Mouse (Mus musculus): ENCODE data around the gene Ubr2.
A peak's percentile ranks its signal among the peaks of the same experiment; 100 is the strongest.

Ubr2 gene

GRCm38 (mm10) chr17:47003305-47003704 lies 7.1 kb downstream of the Ubr2 start:
- no peak for DNase-seq (ENCODE audit: low spot score in 2 of 2)

- no peak for DNase-seq (ENCODE audit: low spot score in 2 of 2)
These were observed 8.0 kb downstream of the Ubr2 start for GRCm38 (mm10) chr17:47002401-47002800.

GRCm38 (mm10) chr17:46998840-46999239 lies 11.5 kb downstream of the Ubr2 start:
- no peak for DNase-seq (ENCODE audit: low spot score in 2 of 2)

- DNase-seq (ENCODE audit: low spot score in 2 of 2): no peak
These were observed 13.9 kb downstream of the Ubr2 start for GRCm38 (mm10) chr17:46996484-46996883.

GRCm38 (mm10) chr17:46995621-46996020 lies 14.7 kb downstream of the Ubr2 start:
- DNase-seq (ENCODE audit: low spot score in 2 of 2): no peak

DNA sequence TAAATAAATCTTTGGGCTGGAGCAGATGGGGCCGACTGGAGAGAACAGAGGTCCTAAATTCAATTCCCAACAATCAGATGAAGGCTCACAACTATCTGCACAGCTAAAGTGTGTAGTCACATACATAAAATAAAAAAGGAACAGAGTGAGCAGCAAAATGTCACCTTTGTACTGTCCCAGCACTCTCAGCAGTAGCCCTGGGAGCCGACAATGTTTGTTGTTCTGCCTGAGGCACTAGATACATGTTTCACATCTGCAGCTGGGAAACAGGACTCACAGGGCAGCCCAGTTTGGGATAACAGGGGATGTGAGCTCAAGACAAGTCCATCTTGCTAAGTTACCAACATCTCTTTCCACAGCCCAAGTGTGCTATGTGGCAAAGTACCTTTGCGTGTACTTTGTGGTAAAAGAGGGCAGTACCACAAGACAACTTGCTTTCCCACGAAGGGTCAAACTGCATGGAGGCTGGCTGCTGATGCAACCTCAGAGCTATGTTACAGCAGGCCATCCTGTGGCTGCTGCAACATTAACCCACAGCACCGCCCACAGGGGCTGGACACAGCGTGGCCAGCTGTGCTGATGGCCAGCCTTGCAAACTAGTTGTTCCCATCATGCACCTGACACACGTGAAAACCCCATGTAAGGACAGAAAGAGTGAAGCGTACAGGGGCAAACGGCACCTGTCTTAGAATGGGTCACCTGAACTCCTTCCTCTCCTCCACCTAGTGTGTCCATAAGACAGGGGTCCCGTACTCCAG lies 15.5 kb downstream of the Ubr2 start:
- DNase-seq (ENCODE audit: low spot score in 2 of 2): no peak

GRCm38 (mm10) chr17:46993625-46994024 lies 16.7 kb downstream of the Ubr2 start:
- no peak for DNase-seq (ENCODE audit: low spot score in 2 of 2)

DNA sequence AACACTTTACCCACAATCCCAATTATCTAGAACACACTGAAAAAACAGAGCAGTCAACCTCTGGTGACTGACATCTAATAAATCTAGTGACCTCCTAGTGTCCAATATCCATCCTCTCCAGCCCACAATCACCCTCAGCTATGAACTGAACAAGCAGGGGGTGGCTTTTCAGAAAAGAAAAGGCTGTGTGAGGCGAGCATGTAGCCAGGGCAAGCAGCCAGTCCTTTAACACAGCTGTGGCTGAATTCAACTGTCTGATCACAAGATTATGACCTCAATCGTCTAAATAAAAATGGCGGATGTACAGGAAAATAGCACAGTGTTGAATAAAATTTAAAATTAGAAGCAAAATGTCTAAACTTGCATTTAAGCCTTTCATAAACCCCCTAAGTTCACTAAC lies 22.7 kb downstream of the Ubr2 start:
- DNase-seq (ENCODE audit: low spot score in 2 of 2): no peak

- no peak for DNase-seq (ENCODE audit: low spot score in 2 of 2)
These were observed 30.3 kb downstream of the Ubr2 start for GRCm38 (mm10) chr17:46980050-46980449.

DNA sequence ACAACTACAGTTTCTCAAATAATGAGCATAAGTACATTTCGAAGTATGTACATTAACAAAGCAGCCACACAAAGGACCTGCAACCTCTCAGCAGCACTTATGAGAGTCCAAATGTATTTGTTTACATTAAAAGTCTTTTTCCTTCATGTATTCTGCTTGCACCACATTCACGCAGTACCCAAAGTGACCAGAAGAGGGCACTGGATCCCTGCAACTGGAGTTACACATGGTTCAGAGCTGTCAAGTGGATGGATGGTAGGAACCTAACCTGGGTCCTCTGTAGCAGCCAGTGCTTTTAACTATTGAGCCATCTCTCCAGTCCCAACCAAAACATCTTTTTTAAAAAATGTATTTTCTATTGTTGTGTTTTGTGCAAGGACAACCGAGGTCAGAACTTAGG lies 35.2 kb downstream of the Ubr2 start:
- peak; percentile 55 to 60 for DNase-seq (ENCODE audit: low spot score in 2 of 2)

GRCm38 (mm10) chr17:46972603-46973002 lies 37.8 kb downstream of the Ubr2 start:
- DNase-seq (ENCODE audit: low spot score in 2 of 2): no peak

GRCm38 (mm10) chr17:46966892-46967291 lies 43.5 kb downstream of the Ubr2 start:
- no peak for DNase-seq (ENCODE audit: low spot score in 2 of 2)

- no peak for DNase-seq (ENCODE audit: low spot score in 2 of 2)
These were observed 47.2 kb downstream of the Ubr2 start for GRCm38 (mm10) chr17:46963186-46963585.

DNA sequence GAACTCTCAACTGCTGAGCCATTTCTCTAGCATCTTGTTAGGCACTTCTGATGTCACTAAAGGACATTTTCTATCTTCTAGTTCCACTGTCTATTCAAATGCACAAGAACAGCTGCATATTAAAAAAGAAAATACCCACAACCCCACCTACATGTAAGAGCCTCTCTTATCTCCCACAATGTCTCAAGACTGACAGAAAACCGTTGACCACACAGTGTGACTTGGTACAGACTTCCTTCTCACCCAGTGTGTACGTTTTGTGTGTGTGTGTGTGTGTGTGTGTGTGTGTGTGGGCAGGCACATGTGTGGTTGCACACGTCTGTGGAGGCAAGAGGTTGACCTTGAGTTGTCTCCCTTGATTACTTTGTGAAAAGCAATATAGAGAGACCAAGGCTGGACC lies 48.2 kb downstream of the Ubr2 start:
- DNase-seq (ENCODE audit: low spot score in 2 of 2): no peak

DNA sequence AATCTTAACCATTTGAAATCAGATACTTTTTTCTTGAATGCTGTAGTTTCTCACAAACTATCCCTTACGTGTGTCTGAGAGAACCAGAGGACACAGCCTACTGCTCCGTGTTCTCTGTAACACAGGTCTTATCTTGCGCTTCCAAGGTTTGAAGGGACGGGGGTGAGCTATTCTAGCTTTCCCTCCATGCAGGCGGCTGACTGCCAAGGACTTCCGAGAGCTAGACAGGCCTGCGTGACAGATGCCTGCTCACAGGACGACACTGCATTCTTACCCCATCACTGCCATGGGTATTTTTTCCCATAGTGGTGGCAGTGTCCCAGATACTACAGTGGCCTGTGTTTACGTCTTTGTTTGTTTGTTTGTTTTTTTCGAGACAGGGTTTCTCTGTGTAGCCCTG lies 50.1 kb downstream of the Ubr2 start:
- no peak for DNase-seq (ENCODE audit: low spot score in 2 of 2)

- DNase-seq (ENCODE audit: low spot score in 2 of 2): no peak
These were observed 52.3 kb downstream of the Ubr2 start for GRCm38 (mm10) chr17:46958045-46958444.

DNA sequence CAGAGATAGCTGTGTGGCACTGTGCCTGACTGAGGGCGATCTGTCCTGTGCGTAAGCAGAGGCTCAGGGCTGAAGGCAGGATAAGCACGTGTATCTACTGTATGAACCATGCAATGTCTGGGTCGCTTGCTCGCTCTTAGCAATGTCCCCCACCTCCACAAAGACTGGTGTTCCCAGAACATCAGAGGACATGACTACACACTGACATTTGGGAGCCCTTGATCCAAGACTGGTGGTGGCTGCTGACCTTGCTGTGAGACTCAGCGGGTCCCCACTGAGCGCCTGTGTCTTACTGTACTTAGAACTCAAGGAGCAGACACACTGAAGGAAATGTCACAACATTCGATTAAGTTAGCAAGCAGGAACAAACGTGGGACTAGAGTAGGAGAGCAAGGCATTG lies 64.1 kb downstream of the Ubr2 start:
- DNase-seq (ENCODE audit: low spot score in 2 of 2): no peak

- DNase-seq (ENCODE audit: low spot score in 2 of 2): no peak
These were observed 67.9 kb downstream of the Ubr2 start for GRCm38 (mm10) chr17:46942421-46942820.

DNA sequence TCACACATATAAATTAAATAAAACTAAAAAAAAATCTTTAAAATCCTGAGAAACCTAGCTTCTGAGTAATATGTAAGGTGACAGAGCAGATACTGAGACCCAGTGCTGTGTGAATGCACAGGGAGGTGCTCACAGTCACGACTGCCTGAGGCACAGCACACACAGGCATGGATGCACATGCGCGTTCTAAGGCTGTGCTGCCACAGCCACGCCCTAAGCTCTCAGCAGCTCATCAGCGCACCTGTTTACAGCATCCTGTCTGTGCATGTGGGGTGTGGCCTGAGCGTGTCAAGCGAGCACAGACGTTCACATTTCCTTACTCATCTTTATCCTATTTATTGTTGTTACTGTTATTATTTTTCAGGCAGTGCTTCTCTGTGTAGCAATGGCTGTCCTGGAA lies 69.9 kb downstream of the Ubr2 start:
- DNase-seq (ENCODE audit: low spot score in 2 of 2): no peak

GRCm38 (mm10) chr17:46933557-46934348 lies 76.6 kb downstream of the Ubr2 start:
- peak; percentile 54 to 74 for DNase-seq (ENCODE audit: low spot score in 2 of 2)

DNA sequence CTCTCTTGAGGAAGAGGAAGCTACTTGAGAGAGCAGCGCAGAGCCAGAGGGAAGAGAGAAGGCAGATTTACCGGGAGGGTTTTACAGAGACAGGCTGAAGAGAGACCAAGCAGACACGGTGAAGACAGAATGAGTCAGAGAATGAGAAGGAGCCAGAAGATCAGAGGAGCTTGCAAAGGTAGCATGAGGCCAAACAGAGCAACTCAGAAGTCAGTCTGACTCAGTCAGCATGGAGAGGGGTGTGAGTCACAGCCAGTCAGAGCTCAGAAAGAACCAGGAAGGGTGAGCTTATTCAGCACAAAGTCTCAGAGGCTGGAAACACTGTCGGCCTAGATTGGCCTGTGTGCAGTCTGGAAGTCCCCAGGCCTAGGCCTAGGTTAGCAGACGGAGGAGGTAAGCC lies 77.4 kb downstream of the Ubr2 start:
- DNase-seq (ENCODE audit: low spot score in 2 of 2): peak; percentile 42 to 44

DNA sequence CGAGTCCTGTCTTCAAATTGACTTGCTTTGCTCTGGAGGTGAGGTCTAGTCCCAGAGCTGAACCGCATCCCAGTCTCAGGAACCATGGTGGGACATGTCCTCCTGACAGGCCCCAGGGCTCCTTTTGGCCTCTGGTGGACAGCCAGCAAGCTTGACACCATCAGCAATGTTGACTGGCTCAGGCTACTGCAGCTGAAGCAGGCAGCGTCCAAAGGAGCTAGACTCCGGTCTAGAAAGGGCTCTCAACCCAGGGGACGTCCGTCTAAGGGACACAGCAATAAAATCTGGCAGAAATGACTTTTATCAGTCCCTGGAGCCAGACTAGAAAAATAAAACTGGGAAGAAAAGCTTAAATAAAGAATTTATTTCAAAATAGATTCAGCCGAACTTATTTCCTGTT lies 80.5 kb downstream of the Ubr2 start:
- DNase-seq (ENCODE audit: low spot score in 2 of 2): no peak

DNA sequence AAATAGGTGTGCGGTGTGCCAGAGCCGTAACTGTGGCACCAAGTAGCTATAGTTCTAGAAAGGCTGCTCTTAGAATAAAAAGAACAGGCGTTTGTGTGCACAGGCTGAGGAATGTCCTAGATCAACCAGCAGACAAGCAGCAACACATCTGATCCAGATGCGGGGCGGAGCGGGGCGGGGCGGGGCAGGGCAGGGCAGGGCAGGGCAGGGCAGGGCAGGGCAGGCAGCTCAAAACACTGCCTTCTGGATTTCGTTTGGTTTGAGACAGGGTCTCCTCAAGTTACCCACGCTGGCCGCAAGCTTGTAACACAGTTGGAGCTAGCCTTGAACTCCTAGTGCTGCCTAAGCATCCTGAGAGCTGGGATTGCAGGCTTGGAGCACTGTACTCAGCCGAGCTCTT lies 81.1 kb downstream of the Ubr2 start:
- DNase-seq (ENCODE audit: low spot score in 2 of 2): no peak
